Mouse (Mus musculus) heart, adult 8-10 months (tissue): ENCODE measurements around the gene Hcrtr1. TPM values are rescaled to one million over a fixed set of nuclear protein-coding genes. Genes with fewer than 3 reads are reported as not detected.

Source experiments
- total RNA-seq, 4 experiments: library from RNA; stranded (reverse); gene quantifications; 2 replicates each; pipeline ENCODE4 v1.2.4; 2022

Gene Hcrtr1
- total RNA-seq, 4 experiments from 2014 or later = not detected

Other genes with a start within 250 kb of the Hcrtr1 start
- under 1 TPM in 1 of 4 experiments, not detected in 3; 0.09 TPM for gene Spocd1, start 210.1 kb downstream of the Hcrtr1 start, total RNA-seq
- 1 to 10 TPM; 1.7 to 2.3 (median 1.9) TPM for gene Adgrb2, start 154.5 kb downstream of the Hcrtr1 start, total RNA-seq
- 1 to 10 TPM; 3.6 to 8.0 (median 4.8) TPM for gene Col16a1, start 91.5 kb downstream of the Hcrtr1 start, total RNA-seq
- gene Pef1, start 36.8 kb downstream of the Hcrtr1 start, total RNA-seq = 10 to 100 TPM; 31.1 to 42.7 (median 38.2) TPM
- gene Tinagl1, start 35.8 kb upstream of the Hcrtr1 start, total RNA-seq = 10 to 100 TPM; 44.8 to 57.2 (median 49.5) TPM
- not detected for gene Gm853, start 83.0 kb upstream of the Hcrtr1 start, total RNA-seq
- 1 to 10 TPM; 1.9 to 3.7 (median 2.6) TPM for gene Serinc2, start 139.8 kb upstream of the Hcrtr1 start, total RNA-seq
- gene Fabp3, start 169.2 kb upstream of the Hcrtr1 start, total RNA-seq = 1,000 to 10,000 TPM; 6,025 to 7,484 (median 6,750) TPM
- under 1 TPM in 1 of 4 experiments, not detected in 3; 0.91 TPM for gene Gm10570, start 169.3 kb upstream of the Hcrtr1 start, total RNA-seq
- gene Zcchc17, start 220.6 kb upstream of the Hcrtr1 start, total RNA-seq = 10 to 100 TPM; 24.2 to 35.4 (median 29.0) TPM
- gene Snrnp40, start 220.8 kb upstream of the Hcrtr1 start, total RNA-seq = 10 to 100 TPM; 12.8 to 17.2 (median 16.7) TPM